Mouse (Mus musculus) heart, embryonic 13.5 days (tissue): Measurements from ENCODE around the gene Hes3. TPM values are rescaled to one million over a fixed set of nuclear protein-coding genes. Genes with fewer than 3 reads are reported as not detected.

ENCODE experiments used
- ATAC-seq: fragments of 200-750 bp; cut with Nextera tagmentation; 2 replicates; pipeline ENCODE4 v1.8.0; 2017; ENCODE audit warnings: moderate TSS enrichment; ENCODE audit not compliant: insufficient number of reproducible peaks, low FRiP score, low TSS enrichment; ENCODE audit errors: extremely low read depth
- H3K27ac ChIP-seq: fragments of 300-500 bp; sonication (generic); replicated peaks from 2 replicates; pipeline ENCODE4 v1.5.1; 2015; ENCODE audit warnings: moderate library complexity, mild to moderate bottlenecking, inconsistent platforms
- H3K27me3 ChIP-seq: fragments of 300-500 bp; sonication (generic); replicated peaks from 2 replicates; pipeline ENCODE4 v1.6.1; 2015; ENCODE audit warnings: mild to moderate bottlenecking, inconsistent platforms
- H3K36me3 ChIP-seq: fragments of 300-500 bp; sonication (generic); 2 replicates; pipeline ENCODE4 v1.6.1; 2015; ENCODE audit warnings: mild to moderate bottlenecking, inconsistent platforms
- H3K4me1 ChIP-seq: fragments of 300-500 bp; sonication (generic); 2 replicates; pipeline ENCODE4 v1.6.1; 2015; ENCODE audit warnings: inconsistent platforms
- H3K4me2 ChIP-seq: fragments of 300-500 bp; sonication (generic); 2 replicates; pipeline ENCODE4 v1.6.1; 2015; ENCODE audit warnings: inconsistent platforms, mild to moderate bottlenecking, moderate library complexity
- H3K4me3 ChIP-seq: fragments of 300-500 bp; sonication (generic); 2 replicates; pipeline ENCODE4 v1.5.1; 2015; ENCODE audit warnings: moderate library complexity, mild to moderate bottlenecking, inconsistent platforms
- H3K9ac ChIP-seq: fragments of 300-500 bp; sonication (generic); 2 replicates; pipeline ENCODE4 v1.6.1; 2015; ENCODE audit warnings: inconsistent platforms, mild to moderate bottlenecking, moderate library complexity
- H3K9me3 ChIP-seq: fragments of 300-500 bp; sonication (generic); 2 replicates; pipeline ENCODE4 v1.6.1; 2016; ENCODE audit warnings: inconsistent platforms
- WGBS: fragments of 180-500 bp; shearing (Covaris S2); methylation state at CpG from one replicate; pipeline ENCODE4 v1.1.7; 2015; ENCODE audit warnings: mixed read lengths; 5-methylcytosine and 5-hydroxymethylcytosine counted together
- polyA plus RNA-seq: library from polyadenylated mRNA; unstranded; fragments of >200 nt; fragmentation: Nextera tagmentation; extraction: Ambion mirVana; gene quantifications from 2 replicates; pipeline ENCODE4 v1.2.1, GENCODE M21; 2015

The Hes3 gene
- polyA plus RNA-seq, 1 experiment from 2014 or later: not detected

DNA sequence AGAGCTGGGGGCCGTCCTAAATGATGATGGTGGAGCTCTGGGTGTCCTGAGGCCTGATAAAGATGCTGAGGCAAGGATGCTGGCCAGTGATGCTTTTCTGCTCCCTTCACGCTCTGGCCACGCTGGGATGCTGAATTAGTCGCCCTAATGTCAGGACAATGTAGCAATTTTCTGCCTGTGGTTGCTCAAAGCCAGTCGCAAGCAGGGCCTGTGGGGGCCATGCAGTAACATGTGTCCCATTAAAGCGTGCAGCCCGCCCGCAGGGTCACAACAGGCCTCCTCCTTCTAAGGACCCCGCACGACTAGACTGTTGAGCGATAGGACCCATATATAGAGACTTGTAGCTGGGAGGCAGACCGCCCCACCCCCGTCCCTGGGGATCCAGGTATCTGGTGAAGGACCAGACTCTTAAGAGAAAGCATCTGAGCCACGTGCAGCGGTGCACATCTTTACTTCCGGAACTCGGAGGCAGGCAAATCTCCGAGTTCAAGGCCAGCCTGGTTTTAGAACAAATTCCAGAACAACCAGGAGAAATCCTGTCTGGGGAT, 3.0 kb downstream of the Hes3 start:
- no peak overlapping the region for H3K9ac ChIP-seq
- WGBS: 55% methylated on average over 18 of the region's 18 CpGs
- H3K9me3 ChIP-seq: no peaks in the 10 kb centered on the region; the same call in 1 of the 2 replicates

DNA sequence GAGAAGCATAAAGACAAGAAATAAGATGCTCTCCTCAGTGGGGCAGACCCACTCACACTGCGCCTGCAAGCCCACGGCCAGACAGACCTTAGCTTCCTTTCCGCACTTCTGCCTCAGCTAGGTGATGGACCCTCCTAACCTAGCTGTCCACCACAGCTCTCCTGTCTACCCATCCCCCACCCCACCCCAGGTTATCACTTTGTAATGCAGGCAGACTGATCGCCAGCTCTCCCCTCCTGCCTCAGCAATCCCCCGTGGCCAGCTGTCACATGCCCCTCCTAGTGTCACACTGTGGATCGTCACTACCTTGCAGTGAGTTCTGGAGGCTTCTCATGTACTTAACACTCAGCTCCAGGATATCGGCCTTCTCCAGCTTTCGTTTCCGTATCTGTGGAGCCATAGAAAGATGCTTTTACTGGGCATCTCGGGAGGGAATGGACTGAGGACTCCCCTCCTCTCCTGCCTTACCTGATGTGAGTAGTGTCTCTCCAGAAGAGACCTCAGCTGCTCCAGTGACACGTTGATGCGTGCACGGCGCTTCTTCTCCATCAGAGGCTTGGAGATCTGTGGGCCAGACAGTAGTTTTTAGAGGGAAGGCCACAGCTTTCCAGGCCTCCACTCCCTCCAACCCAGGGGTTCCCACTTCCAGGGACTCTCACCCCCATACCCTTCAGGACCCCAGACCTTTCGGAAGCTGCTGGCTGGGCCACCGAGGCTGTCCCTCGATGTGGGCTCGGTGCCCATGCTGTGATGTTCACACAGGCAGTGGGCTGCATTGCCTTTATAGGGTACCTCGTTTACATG, 3.9 kb downstream of the Hes3 start:
- ATAC-seq: no peak
- H3K27me3 ChIP-seq: peaks cover 93% of the 10 kb centered on the region
- H3K9me3 ChIP-seq: no peaks in the 10 kb centered on the region; the same call in 1 of the 2 replicates
- H3K36me3 ChIP-seq: peaks cover 2% of the 10 kb centered on the region
- no peak overlapping the region for H3K9ac ChIP-seq
- no peak overlapping the region for H3K27ac ChIP-seq
- no peak overlapping the region for H3K4me3 ChIP-seq
- H3K4me1 ChIP-seq: peaks cover 28% of the 10 kb centered on the region
- 19% methylated on average over 19 of the region's 19 CpGs for WGBS
- H3K4me2 ChIP-seq: no peak overlapping the region

More for the DNA sequence above, 3.0 kb downstream of the Hes3 start:
- Histone ChIP-seq H3K27me3 (peaks cover 94% of the 10 kb centered on the region), H3K36me3 (no peaks in the 10 kb centered on the region), H3K4me3 (no peak overlapping the region), H3K4me2 (no peak overlapping the region), H3K4me1 (peaks cover 19% of the 10 kb centered on the region), H3K27ac (no peak overlapping the region)
- no peak for ATAC-seq

DNA sequence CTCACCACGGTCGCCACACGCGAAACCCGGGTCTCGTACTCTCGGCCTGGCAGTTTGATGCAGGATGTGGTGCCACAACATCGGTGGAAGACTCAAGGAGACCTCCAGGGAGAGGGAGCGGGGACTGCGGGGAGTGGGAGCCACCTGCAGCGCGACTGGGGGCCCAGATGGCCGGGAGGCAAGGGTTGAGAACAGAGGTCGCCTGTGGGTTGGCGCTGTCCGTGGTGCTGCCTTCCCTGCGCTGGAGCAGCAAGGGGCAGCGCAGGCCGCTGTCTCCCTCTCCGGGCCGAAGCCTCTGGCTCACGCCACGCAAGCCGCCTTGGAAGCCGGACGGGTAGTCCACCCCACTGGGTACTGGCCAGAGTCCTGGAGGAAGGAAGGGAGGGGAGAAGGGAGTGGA, 4.6 kb downstream of the Hes3 start:
- WGBS: 6% methylated on average over 26 of the region's 26 CpGs
- Histone ChIP-seq H3K36me3 (peaks cover 8% of the 10 kb centered on the region), H3K27me3 (peaks cover 93% of the 10 kb centered on the region), H3K27ac (no peak overlapping the region), H3K4me2 (no peak overlapping the region), H3K9ac (no peak overlapping the region), H3K4me1 (peaks cover 28% of the 10 kb centered on the region), H3K9me3 (no peaks in the 10 kb centered on the region; the same call in 1 of the 2 replicates), H3K4me3 (no peak overlapping the region)
- no peak for ATAC-seq

DNA sequence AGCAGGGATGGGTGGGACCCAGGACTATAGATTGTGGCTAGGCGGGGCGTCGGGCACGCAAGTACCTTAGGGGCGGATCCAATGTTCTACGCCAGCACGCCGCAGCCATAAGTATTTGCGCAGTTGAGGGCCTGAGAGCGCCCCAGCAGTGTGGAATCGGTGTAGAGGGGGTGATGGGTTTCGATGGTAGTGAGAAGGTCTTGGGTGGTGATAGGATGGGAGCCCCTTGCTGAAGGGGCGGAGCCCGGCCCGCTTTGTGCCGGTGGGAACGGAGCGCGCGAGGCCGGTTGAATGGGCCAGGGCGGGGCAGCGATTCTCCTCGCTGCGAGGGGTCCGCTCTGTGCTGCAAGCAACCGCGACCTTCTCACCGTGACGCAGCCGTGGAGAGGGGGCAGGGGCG, 5.3 kb downstream of the Hes3 start:
- H3K4me3 ChIP-seq: no peak overlapping the region
- 5% methylated on average over 32 of the region's 32 CpGs for whole genome bisulfite sequencing
- no peak overlapping the region for H3K27ac ChIP-seq
- H3K9me3 ChIP-seq: no peaks in the 10 kb centered on the region; the same call in 1 of the 2 replicates
- peaks cover 13% of the 10 kb centered on the region for H3K36me3 ChIP-seq
- H3K4me1 ChIP-seq: peaks cover 28% of the 10 kb centered on the region
- H3K4me2 ChIP-seq: peak overlapping the region; percentile 36
- peaks cover 93% of the 10 kb centered on the region for H3K27me3 ChIP-seq
- H3K9ac ChIP-seq: no peak overlapping the region
- no peak for ATAC-seq

DNA sequence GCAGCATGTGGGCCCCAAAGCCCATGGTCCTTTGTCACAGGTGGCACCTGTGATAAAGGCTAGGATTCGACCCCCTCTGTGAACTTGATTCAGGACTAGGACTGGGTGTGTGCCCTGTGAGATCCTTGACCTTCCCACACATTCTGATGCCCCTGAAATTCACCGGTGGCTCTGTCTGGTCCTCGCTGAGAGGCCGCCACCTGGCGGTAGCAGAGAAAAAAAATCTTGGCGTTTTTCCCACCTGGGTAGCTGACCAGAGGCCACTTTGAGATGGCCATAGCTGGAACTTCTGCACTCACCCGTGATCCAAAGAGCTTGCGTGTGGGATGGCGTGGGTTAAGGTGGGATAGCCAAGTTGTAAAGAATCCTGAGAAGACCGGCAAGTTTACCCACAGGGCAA, 6.0 kb downstream of the Hes3 start:
- peaks cover 19% of the 10 kb centered on the region for H3K36me3 ChIP-seq
- H3K9ac ChIP-seq: no peak overlapping the region
- no peaks in the 10 kb centered on the region; the same call in 1 of the 2 replicates for H3K9me3 ChIP-seq
- 5% methylated on average over 10 of the region's 10 CpGs for WGBS
- no peak for ATAC-seq
- no peak overlapping the region for H3K4me2 ChIP-seq
- H3K4me3 ChIP-seq: no peak overlapping the region
- H3K27ac ChIP-seq: no peak overlapping the region
- H3K4me1 ChIP-seq: peaks cover 27% of the 10 kb centered on the region
- H3K27me3 ChIP-seq: peaks cover 93% of the 10 kb centered on the region

DNA sequence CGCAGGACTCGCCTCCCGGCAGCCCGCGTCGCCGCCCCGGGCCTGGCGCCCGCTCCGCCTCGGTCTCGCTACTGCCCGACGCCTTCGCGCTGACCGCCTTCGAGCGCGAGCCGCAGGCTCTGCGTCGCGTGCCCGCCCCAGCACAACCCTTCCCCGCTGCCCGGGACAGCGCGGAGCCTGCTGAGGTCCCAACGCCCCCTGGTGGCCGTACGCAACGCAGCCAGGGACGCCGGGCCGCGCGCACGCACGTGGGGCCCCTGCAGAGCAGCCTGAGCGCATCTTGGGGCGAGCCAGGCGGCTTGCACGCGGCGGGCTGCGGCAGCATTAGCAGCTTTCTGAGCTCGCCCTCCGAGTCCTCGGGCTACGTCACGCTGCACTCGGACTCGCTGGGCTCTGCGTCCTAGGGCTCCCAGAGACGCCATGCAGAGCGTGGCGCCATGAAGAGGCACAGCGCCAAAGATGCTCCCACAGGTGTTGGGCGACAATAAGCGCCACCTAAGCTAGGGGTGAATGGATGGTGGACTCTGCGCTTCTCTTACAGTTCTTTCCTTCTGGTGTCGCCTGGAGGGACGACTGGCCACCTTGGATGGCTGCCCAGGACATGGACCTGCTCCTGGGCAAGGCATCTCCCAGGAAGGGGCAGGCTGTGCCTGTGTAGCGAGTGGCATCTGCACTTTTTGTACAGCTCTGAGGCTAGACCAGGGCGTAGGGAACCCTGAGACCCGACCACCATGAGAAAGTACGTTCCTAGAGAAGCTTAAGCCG, 8.1 kb downstream of the Hes3 start:
- Histone ChIP-seq H3K9me3 (no peaks in the 10 kb centered on the region), H3K9ac (peak overlapping the region; percentile 61)
- 6% methylated on average over 70 of the region's 70 CpGs for WGBS

DNA sequence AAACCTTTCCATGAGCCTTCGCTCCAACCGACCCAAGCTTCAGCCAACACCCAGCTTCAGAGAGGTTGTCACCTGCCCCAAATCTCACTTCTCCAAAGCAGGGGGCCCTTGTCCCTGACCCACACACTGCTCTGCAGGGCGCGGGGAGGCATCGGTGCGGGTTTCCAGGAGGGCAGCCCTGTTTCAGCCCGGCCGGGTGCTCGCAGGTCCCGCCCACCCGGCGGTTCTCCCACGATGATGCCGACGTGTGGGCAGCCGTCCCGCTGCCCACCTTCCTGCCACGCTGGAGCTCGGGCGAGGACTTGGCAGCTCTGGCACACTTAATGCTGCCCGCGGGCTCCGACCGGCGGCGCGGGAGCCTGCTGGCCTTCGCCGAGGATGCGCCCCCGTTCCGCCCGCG, 8.7 kb downstream of the Hes3 start:
- peaks cover 81% of the 10 kb centered on the region for H3K27me3 ChIP-seq
- H3K4me2 ChIP-seq: peak overlapping the region; percentile 64
- H3K9ac ChIP-seq: peak overlapping the region; percentile 61
- H3K9me3 ChIP-seq: no peaks in the 10 kb centered on the region
- H3K27ac ChIP-seq: no peak overlapping the region
- H3K4me1 ChIP-seq: peaks cover 23% of the 10 kb centered on the region
- peak overlapping the region; percentile 37 for H3K4me3 ChIP-seq
- WGBS: 18% methylated on average over 34 of the region's 34 CpGs
- peaks cover 39% of the 10 kb centered on the region for H3K36me3 ChIP-seq
- no peak for ATAC-seq

More for the DNA sequence above, 8.1 kb downstream of the Hes3 start:
- Histone ChIP-seq H3K4me2 (peak overlapping the region; percentile 64), H3K27me3 (peaks cover 88% of the 10 kb centered on the region), H3K4me3 (peak overlapping the region; percentile 37), H3K4me1 (peaks cover 23% of the 10 kb centered on the region), H3K27ac (no peak overlapping the region), H3K36me3 (peaks cover 37% of the 10 kb centered on the region)
- ATAC-seq: peak; percentile 56; the same call in 1 of the 2 replicates

DNA sequence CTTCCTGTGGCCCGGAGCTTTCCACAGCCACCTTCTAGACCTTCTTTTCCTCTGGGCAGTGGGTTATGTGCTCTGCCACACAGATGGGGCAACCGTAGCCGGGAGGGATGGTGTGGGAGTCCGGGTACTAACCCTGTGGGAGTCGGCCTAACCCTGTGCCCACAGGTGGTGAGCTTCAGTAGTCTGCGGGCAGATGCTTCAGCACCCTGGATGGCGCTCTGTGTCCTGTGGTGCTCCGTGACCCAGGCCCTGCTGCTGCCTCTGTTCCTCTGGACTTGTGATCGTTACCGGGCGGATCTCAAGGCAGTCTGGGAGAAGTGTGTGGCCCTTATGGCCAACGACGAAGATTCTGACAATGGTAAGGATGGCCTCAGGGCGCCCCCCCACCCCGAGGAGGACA, 9.9 kb downstream of the Hes3 start:
- peaks cover 70% of the 10 kb centered on the region for H3K27me3 ChIP-seq
- no peak overlapping the region for H3K4me3 ChIP-seq
- H3K9me3 ChIP-seq: no peaks in the 10 kb centered on the region
- WGBS: 49% methylated on average over 15 of the region's 15 CpGs
- peaks cover 25% of the 10 kb centered on the region for H3K4me1 ChIP-seq
- H3K9ac ChIP-seq: no peak overlapping the region
- no peak overlapping the region for H3K4me2 ChIP-seq
- H3K27ac ChIP-seq: no peak overlapping the region
- H3K36me3 ChIP-seq: peaks cover 39% of the 10 kb centered on the region
- no peak for ATAC-seq

DNA sequence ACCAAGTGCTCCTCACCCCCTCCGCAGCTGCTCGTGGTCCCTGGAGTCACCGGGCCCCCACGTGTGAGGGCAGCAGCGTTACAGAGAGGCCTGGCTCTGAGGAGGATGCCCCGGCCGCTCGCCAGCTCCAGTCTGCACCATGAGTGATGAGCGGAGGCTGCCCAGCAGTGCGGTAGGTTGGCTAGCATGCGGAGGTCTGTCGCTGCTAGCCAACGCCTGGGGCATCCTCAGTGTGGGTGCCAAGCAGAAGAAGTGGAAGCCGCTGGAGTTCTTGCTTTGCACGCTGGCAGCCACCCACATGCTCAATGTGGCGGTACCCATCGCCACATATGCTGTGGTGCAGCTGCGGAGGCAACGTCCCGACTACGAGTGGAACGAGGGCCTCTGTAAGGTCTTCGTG, 12.5 kb downstream of the Hes3 start:
- no peak overlapping the region for H3K9ac ChIP-seq
- no peaks in the 10 kb centered on the region for H3K9me3 ChIP-seq
- peaks cover 39% of the 10 kb centered on the region for H3K36me3 ChIP-seq
- H3K27ac ChIP-seq: no peak overlapping the region
- no peak overlapping the region for H3K4me3 ChIP-seq
- peaks cover 40% of the 10 kb centered on the region for H3K4me1 ChIP-seq
- WGBS: 83% methylated on average over 23 of the region's 23 CpGs
- peaks cover 59% of the 10 kb centered on the region for H3K27me3 ChIP-seq
- ATAC-seq: no peak
- no peak overlapping the region for H3K4me2 ChIP-seq

DNA sequence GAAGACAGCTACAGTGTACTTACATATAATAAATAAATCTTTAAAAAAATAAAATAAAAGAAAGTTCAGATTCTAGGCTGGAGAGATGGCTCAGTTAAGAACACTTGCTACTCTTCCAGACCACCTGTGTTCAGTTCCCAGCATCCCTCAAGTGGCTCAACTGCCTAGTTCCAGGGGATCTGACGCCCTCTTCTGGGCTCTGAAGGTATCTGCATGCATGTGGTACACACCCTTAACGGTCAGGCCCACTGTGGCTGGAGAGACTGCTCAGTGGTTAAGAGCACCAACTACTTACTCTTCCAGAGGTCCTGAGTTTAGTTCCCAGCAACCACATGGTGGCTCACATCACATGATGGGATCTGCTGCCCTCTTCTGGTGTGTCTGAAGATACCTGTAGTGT, 13.5 kb downstream of the Hes3 start:
- peaks cover 39% of the 10 kb centered on the region for H3K36me3 ChIP-seq
- WGBS: 67% methylated on average over 2 of the region's 2 CpGs
- ATAC-seq: no peak
- peaks cover 50% of the 10 kb centered on the region for H3K27me3 ChIP-seq
- H3K4me3 ChIP-seq: no peak overlapping the region
- H3K9me3 ChIP-seq: no peaks in the 10 kb centered on the region
- H3K4me2 ChIP-seq: no peak overlapping the region
- no peak overlapping the region for H3K27ac ChIP-seq
- H3K9ac ChIP-seq: no peak overlapping the region
- peaks cover 42% of the 10 kb centered on the region for H3K4me1 ChIP-seq
